Mouse (Mus musculus): ENCODE results near the gene Psmd11. TPM values are rescaled to one million over a fixed set of nuclear protein-coding genes. Genes with fewer than 3 reads are reported as not detected.
A peak's percentile ranks its signal among the peaks of the same experiment; 100 is the strongest.
"Not testable (repeated sequence)": the region's sequence is repeated elsewhere in the genome, so short reads cannot be mapped to it uniquely, and the experiment has no call there.

The Psmd11 gene
- 156 and 160 TPM in 2 replicates for polyA plus RNA-seq (2015; fragmentation: Nextera tagmentation; extraction: Ambion mirVana)

GRCm38 (mm10) chr11:80428381-80429008 lies at the start of gene Psmd11:
Gene Psmd11, plus strand, starts transcription at chr11:80428615.
- peak within 1 kb of the TSS; percentile 100 for H3K4me3 ChIP-seq (replicated peaks)
- peaks cover 19% of the 10 kb centered on the region for H3K36me3 ChIP-seq (replicated peaks)
- ATAC-seq (ENCODE audit: insufficient read depth), result peak; percentile 97
- H3K4me2 ChIP-seq, result peak within 1 kb of the TSS; percentile 74
- no peaks in the 10 kb centered on the region for H3K9me3 ChIP-seq (replicated peaks)
- H3K27ac ChIP-seq (replicated peaks), result peak within 1 kb of the TSS; percentile 84
- H3K4me1 ChIP-seq (replicated peaks), result peaks cover 15% of the 10 kb centered on the region
- H3K9ac ChIP-seq, result peak within 1 kb of the TSS; percentile 95
- under 1% methylated on average over 58 of the region's 58 CpGs for WGBS (ENCODE audit: insufficient replicate concordance)
- no peaks in the 10 kb centered on the region for H3K27me3 ChIP-seq

GRCm38 (mm10) chr11:80379184-80379583 lies 49.2 kb upstream of the Psmd11 start:
- not testable (repeated sequence) for H3K27ac ChIP-seq (replicated peaks); H3K27me3 ChIP-seq; H3K4me2 ChIP-seq; H3K4me3 ChIP-seq (replicated peaks); ATAC-seq (ENCODE audit: insufficient read depth); H3K9ac ChIP-seq; H3K36me3 ChIP-seq (replicated peaks); H3K9me3 ChIP-seq (replicated peaks)
- peaks cover 35% of the 10 kb centered on the region for H3K4me1 ChIP-seq (replicated peaks)
- WGBS (ENCODE audit: insufficient replicate concordance), result 85% methylated on average over 7 of the region's 7 CpGs

GRCm38 (mm10) chr11:80382626-80383018 lies 45.8 kb upstream of the Psmd11 start:
- H3K27me3 ChIP-seq, result no peaks in the 10 kb centered on the region
- peaks cover 45% of the 10 kb centered on the region for H3K4me1 ChIP-seq (replicated peaks)
- H3K9ac ChIP-seq, result peak overlapping the region; percentile 96
- H3K4me3 ChIP-seq (replicated peaks), result peak overlapping the region; percentile 89
- under 1% methylated on average over 12 of the region's 12 CpGs for WGBS (ENCODE audit: insufficient replicate concordance)
- peaks cover 30% of the 10 kb centered on the region for H3K36me3 ChIP-seq (replicated peaks)
- peak; percentile 32 for ATAC-seq (ENCODE audit: insufficient read depth)
- H3K27ac ChIP-seq (replicated peaks), result peak overlapping the region; percentile 94
- peak overlapping the region; percentile 75 for H3K4me2 ChIP-seq
- no peaks in the 10 kb centered on the region for H3K9me3 ChIP-seq (replicated peaks)

- no peaks in the 10 kb centered on the region for H3K9me3 ChIP-seq (replicated peaks)
- under 1% methylated on average over 33 of the region's 33 CpGs for WGBS (ENCODE audit: insufficient replicate concordance)
- H3K27ac ChIP-seq (replicated peaks), result peak within 1 kb of the TSS; percentile 94
- peak; percentile 87 for ATAC-seq (ENCODE audit: insufficient read depth)
- H3K27me3 ChIP-seq, result no peaks in the 10 kb centered on the region
- H3K4me1 ChIP-seq (replicated peaks), result peaks cover 44% of the 10 kb centered on the region
- H3K4me3 ChIP-seq (replicated peaks), result peak within 1 kb of the TSS; percentile 89
- H3K4me2 ChIP-seq, result peak within 1 kb of the TSS; percentile 87
- peaks cover 35% of the 10 kb centered on the region for H3K36me3 ChIP-seq (replicated peaks)
- peak within 1 kb of the TSS; percentile 96 for H3K9ac ChIP-seq
Observed at GRCm38 (mm10) chr11:80383019-80383625, 45.3 kb upstream of the Psmd11 start, which contains the start of gene Zfp207. Gene Zfp207, plus strand, starts transcription at chr11:80383279.

- Histone ChIP-seq H3K36me3 (replicated peaks) (peaks cover 41% of the 10 kb centered on the region), H3K4me3 (replicated peaks) (peak overlapping the region; percentile 89), H3K4me2 (peak overlapping the region; percentile 16; the same call in 1 of the 2 replicates), H3K9ac (peak overlapping the region; percentile 96), H3K27ac (replicated peaks) (peak overlapping the region; percentile 94), H3K27me3 (no peaks in the 10 kb centered on the region), H3K4me1 (replicated peaks) (peaks cover 41% of the 10 kb centered on the region), H3K9me3 (replicated peaks) (no peaks in the 10 kb centered on the region)
- under 1% methylated on average over 20 of the region's 20 CpGs for WGBS (ENCODE audit: insufficient replicate concordance)
- ATAC-seq (ENCODE audit: insufficient read depth), result peak; percentile 60
Observed at GRCm38 (mm10) chr11:80383626-80384046, 44.8 kb upstream of the Psmd11 start.

GRCm38 (mm10) chr11:80384461-80384860 lies 44.0 kb upstream of the Psmd11 start:
- Histone ChIP-seq H3K4me3 (replicated peaks) (peak overlapping the region; percentile 89), H3K4me1 (replicated peaks) (peaks cover 45% of the 10 kb centered on the region), H3K4me2 (peak overlapping the region; percentile 87), H3K27ac (replicated peaks) (peak overlapping the region; percentile 54), H3K9ac (peak overlapping the region; percentile 67), H3K27me3 (no peaks in the 10 kb centered on the region), H3K9me3 (replicated peaks) (no peaks in the 10 kb centered on the region), H3K36me3 (replicated peaks) (peaks cover 48% of the 10 kb centered on the region)
- no peak for ATAC-seq (ENCODE audit: insufficient read depth)

GRCm38 (mm10) chr11:80385055-80385454 lies 43.4 kb upstream of the Psmd11 start:
- peaks cover 53% of the 10 kb centered on the region for H3K36me3 ChIP-seq (replicated peaks)
- H3K4me1 ChIP-seq (replicated peaks), result peaks cover 45% of the 10 kb centered on the region
- no peaks in the 10 kb centered on the region for H3K9me3 ChIP-seq (replicated peaks)
- ATAC-seq (ENCODE audit: insufficient read depth), result no peak
- H3K27me3 ChIP-seq, result no peaks in the 10 kb centered on the region
- H3K4me2 ChIP-seq, result peak overlapping the region; percentile 87
- peak overlapping the region; percentile 67 for H3K9ac ChIP-seq
- WGBS (ENCODE audit: insufficient replicate concordance), result 22% methylated on average over 4 of the region's 4 CpGs
- H3K4me3 ChIP-seq (replicated peaks), result peak overlapping the region; percentile 89
- H3K27ac ChIP-seq (replicated peaks), result peak overlapping the region; percentile 54

- Histone ChIP-seq H3K9me3 (replicated peaks) (no peaks in the 10 kb centered on the region), H3K27me3 (no peaks in the 10 kb centered on the region), H3K4me3 (replicated peaks) (peak overlapping the region; percentile 89), H3K36me3 (replicated peaks) (peaks cover 65% of the 10 kb centered on the region), H3K4me2 (peak overlapping the region; percentile 87), H3K27ac (replicated peaks) (no peak overlapping the region), H3K9ac (no peak overlapping the region), H3K4me1 (replicated peaks) (peaks cover 41% of the 10 kb centered on the region)
- 19% methylated on average over 2 of the region's 2 CpGs for WGBS (ENCODE audit: insufficient replicate concordance)
- no peak for ATAC-seq (ENCODE audit: insufficient read depth)
Observed at GRCm38 (mm10) chr11:80386790-80387189, 41.6 kb upstream of the Psmd11 start.

GRCm38 (mm10) chr11:80389885-80390284 lies 38.5 kb upstream of the Psmd11 start:
- Histone ChIP-seq H3K4me2 (no peak overlapping the region), H3K27ac (replicated peaks) (no peak overlapping the region), H3K4me3 (replicated peaks) (no peak overlapping the region), H3K4me1 (replicated peaks) (peaks cover 30% of the 10 kb centered on the region), H3K9me3 (replicated peaks) (no peaks in the 10 kb centered on the region), H3K27me3 (no peaks in the 10 kb centered on the region), H3K36me3 (replicated peaks) (peaks cover 81% of the 10 kb centered on the region), H3K9ac (no peak overlapping the region)
- no peak for ATAC-seq (ENCODE audit: insufficient read depth)
- WGBS (ENCODE audit: insufficient replicate concordance), result 65% methylated on average over 1 of the region's 1 CpGs

- Histone ChIP-seq H3K36me3 (replicated peaks) (peaks cover 82% of the 10 kb centered on the region), H3K4me3 (replicated peaks) (no peak overlapping the region), H3K9ac (no peak overlapping the region), H3K27ac (replicated peaks) (no peak overlapping the region), H3K9me3 (replicated peaks) (no peaks in the 10 kb centered on the region), H3K27me3 (no peaks in the 10 kb centered on the region), H3K4me1 (replicated peaks) (peaks cover 15% of the 10 kb centered on the region), H3K4me2 (no peak overlapping the region)
- WGBS (ENCODE audit: insufficient replicate concordance), result 87% methylated on average over 2 of the region's 2 CpGs
- ATAC-seq (ENCODE audit: insufficient read depth), result no peak
Observed at GRCm38 (mm10) chr11:80391407-80392120, 36.9 kb upstream of the Psmd11 start.

GRCm38 (mm10) chr11:80395930-80396329 lies 32.5 kb upstream of the Psmd11 start:
- WGBS (ENCODE audit: insufficient replicate concordance), result 92% methylated on average over 3 of the region's 3 CpGs
- Histone ChIP-seq H3K4me2 (no peak overlapping the region), H3K4me3 (replicated peaks) (no peak overlapping the region), H3K27me3 (no peaks in the 10 kb centered on the region), H3K36me3 (replicated peaks) (peaks cover 84% of the 10 kb centered on the region), H3K9me3 (replicated peaks) (no peaks in the 10 kb centered on the region), H3K27ac (replicated peaks) (no peak overlapping the region), H3K9ac (no peak overlapping the region), H3K4me1 (replicated peaks) (no peaks in the 10 kb centered on the region)
- no peak for ATAC-seq (ENCODE audit: insufficient read depth)
